Mouse (Mus musculus) frontal cortex, postnatal 14 days (tissue): ENCODE data around the gene Tnpo2.

Experiments used
- DNase-seq, 2 experiments: peaks; one replicate each; pipeline ENCODE4 v3.0.0; 2022; ENCODE audit warnings: low spot score in 2 of 2

Gene Tnpo2

GRCm38 (mm10) chr8:85036718-85037365 is at the start of gene Tnpo2:
Gene Tnpo2, plus strand, starts transcription at chr8:85036915.
- peak; percentile 82 to 90 for DNase-seq

- no peak for DNase-seq
Measured at GRCm38 (mm10) chr8:84987388-84987787, 49.3 kb upstream of the Tnpo2 start.

- DNase-seq: no peak
Measured at GRCm38 (mm10) chr8:84987903-84988302, 48.8 kb upstream of the Tnpo2 start.

GRCm38 (mm10) chr8:84989311-84989731 is 47.4 kb upstream of the Tnpo2 start:
- DNase-seq: no peak

- peak; percentile 83 to 88 for DNase-seq
Measured at GRCm38 (mm10) chr8:84989810-84990209, 46.9 kb upstream of the Tnpo2 start.

- DNase-seq: peak; percentile 96 to 97
Measured at GRCm38 (mm10) chr8:84990349-84990748, 46.4 kb upstream of the Tnpo2 start, which contains the start of gene Hook2. Gene Hook2, plus strand, starts transcription at chr8:84990603.

GRCm38 (mm10) chr8:84990836-84991235 is 45.9 kb upstream of the Tnpo2 start:
- DNase-seq: no peak

GRCm38 (mm10) chr8:84994375-84994774 is 42.3 kb upstream of the Tnpo2 start:
- DNase-seq: no peak

GRCm38 (mm10) chr8:84995680-84996079 is 41.0 kb upstream of the Tnpo2 start:
- DNase-seq: no peak

- no peak for DNase-seq
Measured at GRCm38 (mm10) chr8:84996978-84997377, 39.7 kb upstream of the Tnpo2 start.

- peak; percentile 76 to 87 for DNase-seq
Measured at GRCm38 (mm10) chr8:84997649-84998295, 38.9 kb upstream of the Tnpo2 start.

- DNase-seq: no peak
Measured at GRCm38 (mm10) chr8:85007686-85008085, 29.0 kb upstream of the Tnpo2 start.

- DNase-seq: no peak
Measured at GRCm38 (mm10) chr8:85011242-85011641, 25.5 kb upstream of the Tnpo2 start.

GRCm38 (mm10) chr8:85013230-85013840 is 23.4 kb upstream of the Tnpo2 start:
- DNase-seq: peak; percentile 58 to 73

GRCm38 (mm10) chr8:85014431-85014830 is 22.3 kb upstream of the Tnpo2 start, which contains the start of gene Best2:
Gene Best2, minus strand, starts transcription at chr8:85014531.
- DNase-seq: no peak

- DNase-seq: no peak
Measured at GRCm38 (mm10) chr8:85016724-85017123, 20.0 kb upstream of the Tnpo2 start.

GRCm38 (mm10) chr8:85017209-85017608 is 19.5 kb upstream of the Tnpo2 start:
- DNase-seq: no peak

GRCm38 (mm10) chr8:85021514-85022055 is 15.1 kb upstream of the Tnpo2 start:
- no peak for DNase-seq

GRCm38 (mm10) chr8:85023846-85024245 is 12.9 kb upstream of the Tnpo2 start:
- DNase-seq: no peak

- peak; percentile 70 to 80 for DNase-seq
Measured at GRCm38 (mm10) chr8:85025098-85025932, 11.4 kb upstream of the Tnpo2 start, which contains the start of gene Asna1. Gene Asna1, minus strand, starts transcription at chr8:85025281.
